Mouse (Mus musculus) ES-E14 (cell line): ENCODE measurements around the gene Nxph3. TPM values are rescaled to one million over a fixed set of nuclear protein-coding genes. Genes with fewer than 3 reads are reported as not detected.

ENCODE experiments used
- DNase-seq: peaks from one replicate; pipeline ENCODE4 v3.0.0-alpha.2; 2013; ENCODE audit warnings: low read depth, low spot score
- H3K27ac ChIP-seq: 2 replicates; pipeline ENCODE4 v1.5.1; 2012; ENCODE audit warnings: low read depth, mild to moderate bottlenecking, low read length, moderate library complexity, mixed read lengths; ENCODE audit not compliant: poor library complexity, insufficient read depth, severe bottlenecking
- H3K36me3 ChIP-seq: 2 replicates; pipeline ENCODE4 v1.6.1; 2012; ENCODE audit warnings: mild to moderate bottlenecking, low read length, moderate library complexity, mixed read lengths; ENCODE audit not compliant: control insufficient read depth, poor library complexity, insufficient read depth, severe bottlenecking
- H3K4me1 ChIP-seq, 2 experiments: fragments of 150-350 bp in 1 of 2; sonication (generic) in 1 of 2; 2 replicates each; pipeline ENCODE4 v1.6.1; 2012; ENCODE audit warnings: low read length in 2 of 2, mild to moderate bottlenecking in 1 of 2, mixed read lengths in 1 of 2; ENCODE audit not compliant: control insufficient read depth in 2 of 2, insufficient read depth in 2 of 2, poor library complexity in 1 of 2
- H3K4me3 ChIP-seq, 2 experiments: fragments of 150-350 bp in 1 of 2; sonication (generic) in 1 of 2; 2 replicates each; pipeline ENCODE4 v1.5.1; 2012; ENCODE audit warnings: low read length in 2 of 2, low read depth in 1 of 2, mild to moderate bottlenecking in 1 of 2, mixed read lengths in 1 of 2; ENCODE audit not compliant: insufficient read depth in 1 of 2, poor library complexity in 1 of 2, severe bottlenecking in 1 of 2
- H3K9ac ChIP-seq: 2 replicates; pipeline ENCODE4 v1.6.1; 2012; ENCODE audit warnings: low read depth, mild to moderate bottlenecking, low read length, mixed read lengths; ENCODE audit not compliant: poor library complexity, insufficient read depth, severe bottlenecking
- H3K9me3 ChIP-seq: fragments of 150-350 bp; sonication (generic); 2 replicates; pipeline ENCODE4 v1.6.1; 2012; ENCODE audit warnings: low read depth, mild to moderate bottlenecking, low read length; ENCODE audit not compliant: control insufficient read depth, insufficient read depth
- CHD2 ChIP-seq: IDR thresholded peaks from 2 replicates; pipeline ENCODE4 v1.6.1; 2014; ENCODE audit warnings: mild to moderate bottlenecking, low read depth, low read length, inconsistent platforms
- HCFC1 ChIP-seq: IDR thresholded peaks from 2 replicates; pipeline ENCODE4 v1.6.1; 2012; ENCODE audit warnings: low read length, inconsistent platforms, borderline replicate concordance; ENCODE audit not compliant: insufficient read depth
- MAFK ChIP-seq: IDR thresholded peaks from 2 replicates; pipeline ENCODE4 v1.6.1; 2014; ENCODE audit warnings: mild to moderate bottlenecking, low read depth, low read length, inconsistent platforms; ENCODE audit not compliant: insufficient read depth
- ZC3H11A ChIP-seq: IDR thresholded peaks from 2 replicates; pipeline ENCODE4 v1.6.1; 2012; ENCODE audit warnings: low read depth, mild to moderate bottlenecking, inconsistent platforms, low read length, borderline replicate concordance
- ZNF384 ChIP-seq: IDR thresholded peaks from 2 replicates; pipeline ENCODE4 v1.6.1; 2012; ENCODE audit warnings: low read depth, low read length, inconsistent platforms
- in situ Hi-C, 2 experiments: fragments of 600-800 bp; cut with MboI; formaldehyde crosslinking; loops; one replicate each; pipeline ENCODE4 v1.15.1; 2025; ENCODE audit warnings: low sequenced_read_pairs in 2 of 2, inconsistent platforms in 1 of 2; ENCODE audit not compliant: unreplicated experiment in 2 of 2
- total RNA-seq: library from RNA; depleted of rRNA; stranded (reverse); fragments of 300-350 nt; gene quantifications from 2 replicates; pipeline ENCODE4 v1.2.3, GENCODE M21; 2012

Nxph3 gene
- total RNA-seq, 1 experiment, result 2.4 TPM

GRCm38 (mm10) chr11:95532353-95533072 lies 18.1 kb upstream of the Nxph3 start:
- H3K4me1 ChIP-seq, result peaks cover 0 to 8% of the 10 kb centered on the region in 2 experiments; a peak in 2 of 4 replicates
- in situ Hi-C loops, result no loop called here
- no peak overlapping the region for H3K27ac ChIP-seq
- no peak for TF ChIP-seq HCFC1
- TF ChIP-seq CHD2, result peak; percentile 98
- peak; percentile 78 for DNase-seq
- no peaks in the 10 kb centered on the region for H3K36me3 ChIP-seq
- no peak overlapping the region; a peak in 1 of 4 replicates for H3K4me3 ChIP-seq
- no peaks in the 10 kb centered on the region for H3K9me3 ChIP-seq
- H3K9ac ChIP-seq, result no peak overlapping the region

GRCm38 (mm10) chr11:95528231-95528630 lies 13.9 kb upstream of the Nxph3 start:
- H3K36me3 ChIP-seq, result no peaks in the 10 kb centered on the region
- H3K4me1 ChIP-seq, result peaks cover 0 to 10% of the 10 kb centered on the region in 2 experiments; a peak in 2 of 4 replicates
- in situ Hi-C loops, result loop anchor here (10.0 kb wide), 3 partner anchors 133 to 413 kb away; no protein-coding TSS in a partner anchor
- no peak overlapping the region for H3K4me3 ChIP-seq
- H3K9me3 ChIP-seq, result no peaks in the 10 kb centered on the region
- TF ChIP-seq ZNF384 (no peak), HCFC1 (no peak), MAFK (no peak), CHD2 (no peak), ZC3H11A (no peak)
- no peak overlapping the region for H3K27ac ChIP-seq
- no peak for DNase-seq
- no peak overlapping the region for H3K9ac ChIP-seq

GRCm38 (mm10) chr11:95527307-95527706 lies 12.9 kb upstream of the Nxph3 start:
- TF ChIP-seq MAFK (no peak), ZNF384 (no peak), ZC3H11A (no peak), CHD2 (no peak), HCFC1 (no peak)
- no peaks in the 10 kb centered on the region for H3K36me3 ChIP-seq
- no peaks in the 10 kb centered on the region for H3K9me3 ChIP-seq
- H3K27ac ChIP-seq, result no peak overlapping the region
- no peak overlapping the region for H3K4me3 ChIP-seq
- in situ Hi-C loops, result loop anchor here (10.0 kb wide), 3 partner anchors 133 to 413 kb away; no protein-coding TSS in a partner anchor
- DNase-seq, result no peak
- H3K4me1 ChIP-seq, result peaks cover 0 to 5% of the 10 kb centered on the region in 2 experiments; a peak in 1 of 4 replicates
- H3K9ac ChIP-seq, result no peak overlapping the region

- Histone ChIP-seq H3K27ac (no peak overlapping the region), H3K9me3 (no peaks in the 10 kb centered on the region), H3K36me3 (no peaks in the 10 kb centered on the region), H3K4me1 (peaks cover 2 to 33% of the 10 kb centered on the region in 2 experiments), H3K9ac (no peak overlapping the region), H3K4me3 (peak overlapping the region in 1 of 2 experiments; percentile 26; a peak in 1 of 4 replicates)
- no peak for DNase-seq
- in situ Hi-C loops, result loop anchor here (5.0 to 25.0 kb wide), 5 partner anchors 127 to 409 kb away; partner anchors contain the start of gene Dlx3 (in 1 of the 2)
- TF ChIP-seq ZC3H11A, result peak; percentile 72; the same call in 1 of the 2 replicates
- TF ChIP-seq HCFC1, result no peak
These were observed 7.2 kb upstream of the Nxph3 start for GRCm38 (mm10) chr11:95521563-95521962.
